Mouse (Mus musculus): ENCODE measurements around the gene Bnipl. TPM values are rescaled to one million over a fixed set of nuclear protein-coding genes. Genes with fewer than 3 reads are reported as not detected.

Bnipl gene
- polyA plus RNA-seq, 1 experiment, result 0.53 TPM

DNA sequence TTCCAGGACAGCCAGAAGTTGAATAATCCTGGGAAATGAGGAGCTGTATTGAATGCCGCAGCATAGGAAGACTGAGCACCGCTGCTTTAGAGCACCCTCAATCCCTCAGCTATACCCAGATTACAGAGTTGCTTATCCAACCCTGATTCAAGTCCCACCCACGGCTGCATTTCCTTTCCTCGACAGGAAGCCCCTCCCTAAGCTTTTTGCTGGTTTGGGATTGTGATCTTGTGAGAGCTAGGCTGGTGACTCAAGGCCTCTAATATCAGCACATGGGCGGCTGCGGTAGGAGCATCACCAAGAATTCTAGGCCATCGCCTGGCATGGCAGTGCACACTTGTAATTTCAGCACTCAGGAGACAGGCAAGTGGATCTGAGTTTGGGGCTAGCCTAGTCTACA is 35.5 kb upstream of the Bnipl start:
- no peak for TF ChIP-seq CTCF (IDR thresholded peaks at IDR 0.05; ENCODE audit: borderline replicate concordance, extremely low read depth, insufficient read depth, insufficient read length)
- TF ChIP-seq POLR2A (IDR thresholded peaks at IDR 0.05; ENCODE audit: borderline replicate concordance, extremely low read depth, insufficient read depth, insufficient read length, poor library complexity, severe bottlenecking), result no peak
- no peak for DNase-seq (ENCODE audit: low read depth)

DNA sequence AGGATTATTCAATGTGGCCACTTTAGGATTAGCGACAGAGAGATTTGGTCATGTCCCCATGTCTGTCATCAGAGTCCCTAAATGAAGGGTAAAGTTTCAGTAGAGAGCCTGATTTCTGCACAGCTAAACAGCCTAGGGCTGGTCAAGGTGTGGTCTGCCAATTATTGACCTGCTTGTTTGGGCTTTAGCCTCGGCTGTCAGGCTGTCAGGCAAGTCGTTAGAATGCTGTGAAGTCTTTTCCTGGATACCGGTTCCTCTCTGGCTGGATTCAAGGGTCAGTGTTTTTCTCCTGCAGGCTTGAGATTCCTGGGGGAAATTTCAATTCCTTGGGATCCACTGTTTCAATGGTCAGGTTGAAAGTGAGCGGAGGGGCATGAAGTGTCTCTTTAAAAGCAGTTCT is 35.0 kb upstream of the Bnipl start:
- no peak for DNase-seq (ENCODE audit: low read depth)
- TF ChIP-seq CTCF (IDR thresholded peaks at IDR 0.05; ENCODE audit: borderline replicate concordance, extremely low read depth, insufficient read depth, insufficient read length) (no peak), POLR2A (IDR thresholded peaks at IDR 0.05; ENCODE audit: borderline replicate concordance, extremely low read depth, insufficient read depth, insufficient read length, poor library complexity, severe bottlenecking) (no peak)

DNA sequence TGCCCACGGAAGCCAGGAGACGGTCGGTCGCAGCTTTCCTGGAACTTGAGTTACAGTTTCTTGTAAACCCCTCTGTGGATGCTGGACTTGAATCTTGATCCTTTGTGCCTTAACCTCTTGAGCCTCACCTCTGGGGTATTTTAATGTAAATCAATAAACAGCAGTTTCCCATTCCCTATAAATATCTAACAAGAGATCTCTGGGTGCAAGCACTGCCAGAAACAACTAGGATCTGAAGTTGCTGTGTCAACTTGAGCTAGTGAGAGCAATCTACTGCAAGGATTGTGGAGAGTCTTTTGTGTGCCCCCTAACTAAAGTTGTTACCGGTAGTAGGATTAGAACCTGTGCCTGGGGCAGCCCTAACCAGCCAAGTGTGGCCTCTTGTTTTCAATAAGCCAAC is 34.4 kb upstream of the Bnipl start:
- no peak for DNase-seq (ENCODE audit: low read depth)
- no peak for TF ChIP-seq POLR2A (IDR thresholded peaks at IDR 0.05; ENCODE audit: borderline replicate concordance, extremely low read depth, insufficient read depth, insufficient read length, poor library complexity, severe bottlenecking)
- no peak for TF ChIP-seq CTCF (IDR thresholded peaks at IDR 0.05; ENCODE audit: borderline replicate concordance, extremely low read depth, insufficient read depth, insufficient read length)

DNA sequence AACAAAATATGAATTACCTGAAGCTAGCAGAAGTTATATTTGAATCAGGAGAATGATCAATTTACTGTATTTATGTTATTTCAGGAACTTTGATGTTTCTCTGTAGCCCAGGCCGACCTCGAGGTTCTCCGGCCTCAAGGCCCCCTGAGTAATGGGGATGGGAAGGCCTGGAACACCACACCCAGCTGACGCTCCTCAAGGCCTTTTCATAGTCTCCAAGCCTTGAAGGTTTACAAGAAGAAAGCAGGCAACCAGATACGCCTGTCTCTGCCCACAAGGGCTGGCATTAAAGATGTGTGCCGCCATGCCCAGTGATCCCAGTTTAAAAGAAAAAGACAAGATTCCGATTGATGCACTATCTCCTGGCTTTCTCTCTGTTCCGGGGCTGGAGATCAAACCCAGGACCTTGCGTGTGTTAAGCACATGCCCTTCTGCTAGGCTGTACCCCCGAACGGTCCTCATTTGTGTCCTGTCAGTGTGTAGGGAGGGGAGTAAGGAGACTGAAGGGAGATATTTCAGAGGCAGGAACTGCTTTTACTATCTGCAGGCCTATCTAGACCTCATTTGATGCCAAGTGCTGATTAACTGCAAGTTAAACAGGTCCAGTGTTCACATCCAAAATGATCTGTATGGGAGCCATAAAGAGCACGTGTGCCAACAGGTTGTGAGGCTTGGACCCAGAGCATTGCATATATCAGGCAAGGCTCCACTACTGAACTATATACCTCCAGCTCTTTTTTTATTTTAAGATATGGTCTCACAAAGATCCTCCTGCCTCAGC is 33.7 kb upstream of the Bnipl start:
- no peak for TF ChIP-seq CTCF (IDR thresholded peaks at IDR 0.05; ENCODE audit: borderline replicate concordance, extremely low read depth, insufficient read depth, insufficient read length)
- TF ChIP-seq POLR2A (IDR thresholded peaks at IDR 0.05; ENCODE audit: borderline replicate concordance, extremely low read depth, insufficient read depth, insufficient read length, poor library complexity, severe bottlenecking), result no peak
- no peak for DNase-seq (ENCODE audit: low read depth)

DNA sequence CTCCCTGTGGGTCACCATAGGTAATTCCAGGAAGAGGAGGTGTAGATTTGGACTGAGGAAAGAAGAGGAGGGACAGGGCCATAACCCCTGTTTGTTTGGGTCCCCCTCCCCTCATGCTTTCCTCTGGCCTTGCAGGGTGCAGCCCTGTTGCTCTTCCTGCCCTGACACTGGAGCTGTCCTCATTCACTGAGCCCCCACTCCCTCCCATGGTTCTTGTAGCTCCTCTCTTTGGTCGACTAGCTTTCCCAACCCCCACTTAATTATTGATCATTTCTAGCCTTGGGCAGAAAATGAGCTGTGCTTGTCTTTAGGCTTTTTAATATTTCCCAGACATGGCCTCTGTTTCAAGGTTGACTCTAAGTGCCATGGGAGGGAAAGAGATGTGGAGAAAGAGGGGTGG is 33.1 kb upstream of the Bnipl start:
- no peak for DNase-seq (ENCODE audit: low read depth)
- TF ChIP-seq CTCF (IDR thresholded peaks at IDR 0.05; ENCODE audit: borderline replicate concordance, extremely low read depth, insufficient read depth, insufficient read length) (no peak), POLR2A (IDR thresholded peaks at IDR 0.05; ENCODE audit: borderline replicate concordance, extremely low read depth, insufficient read depth, insufficient read length, poor library complexity, severe bottlenecking) (no peak)

DNA sequence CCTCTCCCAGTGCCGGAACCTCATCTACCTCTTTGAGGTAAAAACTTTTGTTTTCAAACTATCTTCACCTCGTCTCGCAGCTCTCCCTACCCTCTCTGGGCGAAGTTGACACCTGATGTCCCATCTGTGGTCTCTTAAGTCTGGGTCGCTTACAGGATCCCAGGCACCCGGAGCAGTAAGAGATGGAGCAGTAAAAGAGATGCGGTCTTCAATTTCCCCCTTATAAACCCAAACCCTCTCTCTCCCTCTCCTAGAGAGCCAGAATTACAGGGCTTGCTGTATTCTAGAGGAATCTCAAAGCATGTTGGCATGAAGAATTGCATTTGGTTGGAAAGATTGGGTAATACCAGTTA is 32.6 kb upstream of the Bnipl start:
- TF ChIP-seq POLR2A (IDR thresholded peaks at IDR 0.05; ENCODE audit: borderline replicate concordance, extremely low read depth, insufficient read depth, insufficient read length, poor library complexity, severe bottlenecking) (no peak), CTCF (IDR thresholded peaks at IDR 0.05; ENCODE audit: borderline replicate concordance, extremely low read depth, insufficient read depth, insufficient read length) (no peak)
- DNase-seq (ENCODE audit: low read depth), result no peak

DNA sequence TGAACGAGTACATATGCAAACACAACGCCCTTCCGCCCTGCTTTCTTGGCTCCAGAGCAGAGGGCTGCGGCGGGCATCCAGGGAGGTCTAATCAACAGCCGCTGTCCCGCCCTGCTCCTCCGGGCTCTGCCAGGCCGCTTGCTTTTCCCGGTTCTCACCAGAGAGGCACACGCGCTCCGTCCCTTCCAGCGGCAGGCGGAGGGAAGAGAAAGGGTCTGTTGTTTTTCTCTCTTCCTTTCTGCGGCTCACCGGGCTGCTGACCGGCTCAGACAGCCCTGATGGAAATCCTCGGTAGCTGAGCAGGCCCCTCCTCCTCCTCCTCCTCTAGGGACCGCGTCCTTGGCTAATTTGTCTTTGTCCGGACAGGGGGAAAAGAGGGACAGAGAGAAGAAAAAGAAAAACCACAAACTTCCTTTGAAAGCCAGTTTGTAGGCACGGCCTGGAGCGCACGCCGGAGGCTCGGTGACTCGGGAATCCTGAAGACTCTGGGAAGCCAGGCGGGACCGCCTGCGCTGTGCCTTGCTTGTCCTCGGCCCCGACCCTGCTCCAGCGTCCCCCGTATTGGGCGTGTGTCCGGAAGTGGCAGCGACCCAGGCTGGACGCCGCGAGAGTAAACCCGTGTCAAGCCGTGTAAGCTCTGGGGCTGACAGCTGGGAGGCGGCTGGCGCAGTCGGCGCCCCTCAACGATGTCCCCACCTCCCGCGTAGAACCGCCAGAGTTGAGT is 32.0 kb upstream of the Bnipl start:
- DNase-seq (ENCODE audit: low read depth), result peak; percentile 91
- TF ChIP-seq CTCF (IDR thresholded peaks at IDR 0.05; ENCODE audit: borderline replicate concordance, extremely low read depth, insufficient read depth, insufficient read length) (peak; percentile 24; the same call in 1 of the 2 replicates), POLR2A (IDR thresholded peaks at IDR 0.05; ENCODE audit: borderline replicate concordance, extremely low read depth, insufficient read depth, insufficient read length, poor library complexity, severe bottlenecking) (peak; percentile 53; the same call in 1 of the 2 replicates)

DNA sequence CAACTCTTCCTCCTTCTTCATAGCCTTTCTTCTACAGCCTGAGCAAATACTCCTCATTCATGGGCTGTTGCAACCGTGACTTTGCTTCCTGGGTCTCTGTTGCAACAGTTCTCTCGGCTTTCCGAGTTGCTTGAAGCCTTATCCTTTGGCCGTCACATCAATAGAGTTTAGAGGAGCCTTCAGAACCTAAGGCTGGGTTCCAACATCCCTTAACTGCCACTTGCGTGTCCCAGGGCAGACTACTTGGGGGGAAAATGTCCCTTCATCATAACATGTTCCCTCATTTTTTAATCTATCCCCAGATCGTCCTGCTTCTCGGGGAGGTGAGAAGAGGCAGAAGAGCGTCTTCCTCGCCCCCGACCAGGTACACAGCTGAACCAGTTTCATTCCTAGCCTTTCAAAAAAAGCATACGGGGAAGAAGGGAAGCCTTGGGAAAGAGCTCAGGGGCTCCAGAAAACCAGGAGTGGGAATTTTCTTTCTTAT is 31.4 kb upstream of the Bnipl start:
- no peak for TF ChIP-seq CTCF (IDR thresholded peaks at IDR 0.05; ENCODE audit: borderline replicate concordance, extremely low read depth, insufficient read depth, insufficient read length)
- no peak for TF ChIP-seq POLR2A (IDR thresholded peaks at IDR 0.05; ENCODE audit: borderline replicate concordance, extremely low read depth, insufficient read depth, insufficient read length, poor library complexity, severe bottlenecking)
- peak; percentile 64 for DNase-seq (ENCODE audit: low read depth)

DNA sequence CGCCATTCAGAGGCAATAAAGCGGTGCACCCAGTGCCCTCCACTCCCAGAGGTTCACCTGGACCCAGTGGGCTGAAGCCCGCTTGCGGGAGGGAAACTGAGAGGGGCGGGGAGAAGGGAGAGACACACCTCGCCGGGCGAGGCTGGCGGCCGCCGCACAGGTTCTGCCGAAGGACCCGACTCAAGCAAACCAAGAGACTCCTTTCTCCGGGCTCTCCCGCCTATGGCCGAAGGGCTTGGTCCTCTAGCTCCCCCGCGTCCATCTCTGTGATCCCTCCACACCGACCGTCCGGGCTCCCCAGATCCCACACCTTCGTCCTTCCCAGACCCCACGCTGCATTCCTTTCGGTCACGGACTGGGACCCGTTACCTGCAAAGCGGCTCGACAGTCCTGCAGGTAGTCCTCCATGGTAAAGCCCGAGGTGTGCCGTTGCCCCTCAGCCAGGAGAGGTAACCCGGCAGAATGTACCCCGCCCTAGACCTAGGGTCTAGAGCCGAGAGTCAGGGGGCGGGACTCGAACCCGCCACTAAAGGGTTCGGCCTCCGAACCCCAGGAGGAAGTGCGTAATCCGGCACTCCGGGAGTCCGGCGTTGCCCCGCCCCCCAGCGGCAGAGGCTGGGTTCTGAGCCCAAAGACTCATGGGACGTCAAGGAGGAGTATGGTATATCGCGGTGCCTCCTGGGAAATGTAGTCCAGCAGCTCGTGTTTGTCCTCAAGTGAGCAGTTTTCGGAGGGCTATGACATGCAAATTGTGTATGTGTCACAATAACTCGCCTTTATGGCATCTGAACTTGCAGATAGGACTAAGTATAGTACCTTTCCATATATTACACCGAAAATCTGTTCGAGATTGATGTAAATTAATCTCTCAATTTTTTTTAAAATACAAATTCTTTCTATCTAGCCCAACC is 30.5 kb upstream of the Bnipl start, which contains the start of the genes Mindy1 and Prune1:
Gene Mindy1, plus strand, starts transcription at position 130 of the 911 bp plus-strand sequence.
Gene Prune1, minus strand, starts transcription at position 861 of the 911 bp plus-strand sequence.
- peak; percentile 99 for DNase-seq (ENCODE audit: low read depth)
- TF ChIP-seq POLR2A (IDR thresholded peaks at IDR 0.05; ENCODE audit: borderline replicate concordance, extremely low read depth, insufficient read depth, insufficient read length, poor library complexity, severe bottlenecking) (no peak), CTCF (IDR thresholded peaks at IDR 0.05; ENCODE audit: borderline replicate concordance, extremely low read depth, insufficient read depth, insufficient read length) (peak; percentile 30; the same call in 1 of the 2 replicates)

DNA sequence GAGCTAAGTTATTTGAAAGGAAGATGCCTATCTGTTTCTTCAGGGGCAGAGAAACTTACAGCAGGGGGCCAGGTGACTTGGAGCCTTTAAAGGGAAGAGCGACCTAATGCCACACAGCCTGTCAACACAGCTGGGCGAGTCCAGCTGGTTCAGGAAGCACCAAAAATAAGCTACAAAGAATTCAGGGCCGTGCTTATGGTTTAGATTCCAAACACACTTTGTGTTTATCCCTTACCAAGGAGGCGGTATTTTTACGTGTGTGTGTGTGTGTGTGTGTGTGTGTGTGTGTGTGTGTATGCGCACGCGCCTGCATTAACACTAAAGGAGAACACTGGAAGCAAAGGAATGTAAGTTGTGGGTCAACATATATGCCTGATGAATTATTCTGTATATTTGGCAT is 29.8 kb upstream of the Bnipl start:
- TF ChIP-seq CTCF (IDR thresholded peaks at IDR 0.05; ENCODE audit: borderline replicate concordance, extremely low read depth, insufficient read depth, insufficient read length), result no peak
- TF ChIP-seq POLR2A (IDR thresholded peaks at IDR 0.05; ENCODE audit: borderline replicate concordance, extremely low read depth, insufficient read depth, insufficient read length, poor library complexity, severe bottlenecking), result no peak

More for the DNA sequence above, 29.8 kb upstream of the Bnipl start:
- DNase-seq (ENCODE audit: low read depth), result peak; percentile 55

All from brain, embryonic 14.5 days (tissue).